23 mouse cellular contexts compared by ENCODE assay signal in the genomic region with DNA sequence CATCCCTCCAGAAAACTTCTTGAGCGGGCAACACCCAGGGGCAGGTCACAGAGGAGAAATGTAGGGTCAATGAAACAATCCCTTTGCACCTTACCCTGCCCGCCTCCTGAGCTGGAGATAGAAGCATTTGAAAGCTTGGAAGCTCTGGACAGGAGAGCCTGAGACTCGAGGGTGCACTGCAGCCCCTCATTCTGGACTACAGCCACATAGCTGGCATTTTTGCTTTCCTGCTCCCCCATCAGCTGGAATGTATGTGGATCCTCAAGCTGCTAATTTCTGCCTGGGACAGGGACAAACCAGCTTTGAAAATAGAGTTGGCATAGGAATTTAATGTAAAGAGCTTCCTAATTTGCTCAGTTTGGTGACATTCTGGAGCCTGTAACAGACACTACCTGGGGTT.
DNase-seq lines count a peak whose midpoint lies in the region; ATAC-seq and TF ChIP-seq lines count a peak whose summit lies in the region.
"Had no signal": no experiment of that assay in that cellular context is flagged by ENCODE, and none has a peak within 500 bp of the region (broad histone marks: within the 10 kb centered on the region; RNA-seq: fewer than 3 reads in every experiment).

No protein-coding gene starts in this region.

- no peak for ATAC-seq in heart, embryonic 11.5 days (replicated peaks; ENCODE audit: insufficient number of reproducible peaks, low FRiP score, low TSS enrichment)
- peak; percentile 34; the same call in 1 of the 2 replicates for ATAC-seq in lung, embryonic 16.5 days (ENCODE audit: low read depth)
- peak; percentile 79 for ATAC-seq in heart, postnatal 0 days (ENCODE audit: insufficient read depth, low read depth)
- ATAC-seq: forebrain, embryonic 15.5 days; inflammation-experienced regulatory T-cells, adult 6 months had no signal

- no peak overlapping the region; the same call in 1 of the 2 replicates for H3K4me2 ChIP-seq in heart, embryonic 11.5 days
- H3K4me2 ChIP-seq in lung, embryonic 16.5 days (ENCODE audit: low read depth, low read length) = no peak overlapping the region
- H3K4me2 ChIP-seq in heart, postnatal 0 days (ENCODE audit: low read depth, low read length) = no peak overlapping the region
- H3K4me2 ChIP-seq: embryonic facial prominence, embryonic 12.5 days; forebrain, embryonic 15.5 days; hindbrain, embryonic 13.5 days; limb, embryonic 13.5 days; stomach, embryonic 15.5 days had no signal

- TF ChIP-seq CTCF in heart, postnatal 0 days (IDR thresholded peaks at IDR 0.05; ENCODE audit: low read depth) = no peak

- 29% methylated on average over 3 of the region's 3 CpGs for WGBS in heart, embryonic 11.5 days (ENCODE audit: insufficient replicate concordance)
- WGBS in lung, embryonic 16.5 days = 48% methylated on average over 3 of the region's 3 CpGs
- 32% methylated on average over 3 of the region's 3 CpGs for WGBS in heart, postnatal 0 days

- H3K27me3 ChIP-seq in heart, embryonic 11.5 days (ENCODE audit: control insufficient read depth, insufficient read depth, low read length) = no peaks in the 10 kb centered on the region
- H3K27me3 ChIP-seq in lung, embryonic 16.5 days (ENCODE audit: control insufficient read depth, insufficient read depth, low read depth, low read length) = no peaks in the 10 kb centered on the region
- no peaks in the 10 kb centered on the region for H3K27me3 ChIP-seq in heart, postnatal 0 days (ENCODE audit: control insufficient read depth, insufficient read depth, low read length)
- H3K27me3 ChIP-seq: embryonic facial prominence, embryonic 12.5 days; forebrain, embryonic 15.5 days; hindbrain, embryonic 13.5 days; limb, embryonic 13.5 days; stomach, embryonic 15.5 days had no signal

- H3K9me3 ChIP-seq in heart, embryonic 11.5 days (replicated peaks; ENCODE audit: control insufficient read depth, low read length) = no peaks in the 10 kb centered on the region
- H3K9me3 ChIP-seq in lung, embryonic 16.5 days (ENCODE audit: control insufficient read depth, low read length) = no peaks in the 10 kb centered on the region
- 0 out of 2 replicates have a peak, but pooled peaks cover 4% of the 10 kb centered on the region for H3K9me3 ChIP-seq in heart, postnatal 0 days (replicated peaks; ENCODE audit: control insufficient read depth, low read length)
- H3K9me3 ChIP-seq: embryonic facial prominence, embryonic 12.5 days; forebrain, embryonic 15.5 days; hindbrain, embryonic 13.5 days; midbrain, embryonic 10.5 days; stomach, embryonic 15.5 days had no signal

- H3K36me3 ChIP-seq in heart, embryonic 11.5 days (ENCODE audit: control insufficient read depth, insufficient read depth, low read length) = no peaks in the 10 kb centered on the region
- H3K36me3 ChIP-seq in lung, embryonic 16.5 days (ENCODE audit: control insufficient read depth, insufficient read depth, low read length) = peaks cover 2% of the 10 kb centered on the region; the same call in 1 of the 2 replicates
- peaks cover 17% of the 10 kb centered on the region; the same call in 1 of the 2 replicates for H3K36me3 ChIP-seq in heart, postnatal 0 days (replicated peaks; ENCODE audit: control insufficient read depth, insufficient read depth, low read length)
- H3K36me3 ChIP-seq: embryonic facial prominence, embryonic 12.5 days; forebrain, embryonic 15.5 days; hindbrain, embryonic 13.5 days; stomach, embryonic 15.5 days had no signal

- H3K27ac ChIP-seq in heart, embryonic 11.5 days (ENCODE audit: low read depth, low read length) = 0 out of 2 replicates have a peak overlapping the region, but pooled peaks have one; percentile 7
- H3K27ac ChIP-seq in lung, embryonic 16.5 days (ENCODE audit: low read length) = no peak overlapping the region
- peak overlapping the region; percentile 71 for H3K27ac ChIP-seq in heart, postnatal 0 days (ENCODE audit: low read depth)
- H3K27ac ChIP-seq: embryonic facial prominence, embryonic 12.5 days; forebrain, embryonic 15.5 days; hindbrain, embryonic 13.5 days; limb, embryonic 13.5 days; liver, embryonic 14.5 days; macrophage; midbrain, embryonic 10.5 days; stomach, embryonic 15.5 days had no signal

- H3K4me3 ChIP-seq in heart, embryonic 11.5 days (ENCODE audit: low read depth, low read length) = no peak overlapping the region
- no peak overlapping the region for H3K4me3 ChIP-seq in lung, embryonic 16.5 days (ENCODE audit: low read length)
- no peak overlapping the region for H3K4me3 ChIP-seq in heart, postnatal 0 days (ENCODE audit: low read depth, low read length)
- H3K4me3 ChIP-seq: embryonic facial prominence, embryonic 12.5 days; forebrain, embryonic 15.5 days; hindbrain, embryonic 13.5 days; limb, embryonic 13.5 days; midbrain, embryonic 10.5 days; stomach, embryonic 15.5 days had no signal

- peak; percentile 50; the same call in 1 of the 2 replicates for TF ChIP-seq EP300 in heart, postnatal 0 days (IDR thresholded peaks at IDR 0.05; ENCODE audit: low read depth)

- H3K4me1 ChIP-seq in heart, embryonic 11.5 days (ENCODE audit: control insufficient read depth, insufficient read depth, low read length) = peaks cover 14% of the 10 kb centered on the region; the same call in 1 of the 2 replicates
- peaks cover 4% of the 10 kb centered on the region; the same call in 1 of the 2 replicates for H3K4me1 ChIP-seq in lung, embryonic 16.5 days (replicated peaks; ENCODE audit: control insufficient read depth, insufficient read depth, low read length)
- H3K4me1 ChIP-seq in heart, postnatal 0 days (ENCODE audit: control insufficient read depth, insufficient read depth) = peaks cover 25% of the 10 kb centered on the region
- H3K4me1 ChIP-seq: forebrain, embryonic 15.5 days; hindbrain, embryonic 13.5 days; midbrain, embryonic 10.5 days; stomach, embryonic 15.5 days had no signal

- intact Hi-C loops in heart, postnatal 36 days (cut with DNase I) = no loop called here

- DNase-seq in heart, postnatal 36 days = no peak
- DNase-seq in kidney, adult 9 months = peak; percentile 16
- DNase-seq in kidney, adult 11 months = no peak
- DNase-seq in lung, postnatal 36 days = no peak
- peak; percentile 62 for DNase-seq in heart, postnatal 0 days (ENCODE audit: low spot score)
- DNase-seq in spleen, postnatal 4 days (ENCODE audit: low spot score in 2 of 2) = no peak
- DNase-seq: adrenal gland, adult 2 months; B cell, adult 2 months; cerebellum, adult 2 months; right cerebral cortex, postnatal 25 days; thymus, adult 18-20 months; thymus, postnatal 4 days had no signal

- H3K9ac ChIP-seq in heart, embryonic 11.5 days (ENCODE audit: low read depth, low read length) = no peak overlapping the region
- H3K9ac ChIP-seq in lung, embryonic 16.5 days (ENCODE audit: low read length) = no peak overlapping the region
- no peak overlapping the region for H3K9ac ChIP-seq in heart, postnatal 0 days (replicated peaks; ENCODE audit: low read depth, low read length)
- H3K9ac ChIP-seq: embryonic facial prominence, embryonic 12.5 days; forebrain, embryonic 15.5 days; hindbrain, embryonic 13.5 days; limb, embryonic 13.5 days; liver, embryonic 14.5 days; stomach, embryonic 15.5 days had no signal

Comparison
In these comparisons a context has a peak if more than half of its experiments do, and no peak if none do; other contexts are left out.
1. DNase-seq: peak in kidney, adult 9 months (single experiment) and heart, postnatal 0 days (single experiment); none in heart, postnatal 36 days (0 of 2), kidney, adult 11 months (single experiment), lung, postnatal 36 days (single experiment) and spleen, postnatal 4 days (0 of 2).